Mouse (Mus musculus): Measurements from ENCODE around the gene Olfr214. TPM values are rescaled to one million over a fixed set of nuclear protein-coding genes. Genes with fewer than 3 reads are reported as not detected.
"Not testable (repeated sequence)": the region's sequence is repeated elsewhere in the genome, so short reads cannot be mapped to it uniquely, and the experiment has no call there.

Olfr214 gene
- not detected in 2 replicates for polyA plus RNA-seq (2015; fragmentation: Nextera tagmentation; extraction: Ambion mirVana)

DNA sequence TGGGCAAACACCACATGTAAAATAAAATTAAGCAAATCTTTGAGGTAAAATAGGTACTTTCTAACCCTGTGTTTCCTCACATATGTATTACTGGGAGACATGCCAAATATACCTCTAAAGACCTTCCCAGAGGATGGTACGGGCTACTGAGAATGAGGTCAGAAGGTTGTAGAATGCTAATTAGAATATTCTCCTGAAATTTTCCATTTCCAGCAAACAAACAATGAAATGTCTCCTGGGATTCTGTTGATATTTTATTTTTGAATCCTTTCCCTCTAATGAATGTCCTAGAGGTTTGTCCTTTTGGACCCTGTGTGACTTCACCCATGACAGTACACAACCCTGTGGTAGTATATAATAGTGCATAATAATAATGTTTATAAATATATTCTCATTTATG is at the start of gene Olfr214:
Olfr214 (plus strand) TSS at position 301 of the 400 bp plus-strand sequence.
- Histone ChIP-seq H3K4me1 (replicated peaks; ENCODE audit: control insufficient read depth, insufficient read depth) (no peaks in the 10 kb centered on the region), H3K27me3 (ENCODE audit: control insufficient read depth, insufficient read depth, low read length) (no peaks in the 10 kb centered on the region), H3K9me3 (ENCODE audit: control insufficient read depth, low read length) (no peaks in the 10 kb centered on the region), H3K27ac (replicated peaks) (no peak within 1 kb of the TSS), H3K9ac (ENCODE audit: low read length) (no peak within 1 kb of the TSS), H3K36me3 (ENCODE audit: control insufficient read depth, insufficient read depth, low read length) (no peaks in the 10 kb centered on the region), H3K4me2 (replicated peaks; ENCODE audit: low read depth) (no peak within 1 kb of the TSS), H3K4me3 (ENCODE audit: low read depth, low read length) (no peak within 1 kb of the TSS)
- DNase-seq (ENCODE audit: low spot score): no peak
- 67% methylated on average over 1 of the region's 1 CpGs for WGBS
- TF ChIP-seq EP300 (optimal IDR thresholded peaks at IDR 0.05) (no peak), CTCF (IDR thresholded peaks at IDR 0.05; ENCODE audit: low read depth) (no peak)
- ATAC-seq (ENCODE audit: low FRiP score, low TSS enrichment): no peak

DNA sequence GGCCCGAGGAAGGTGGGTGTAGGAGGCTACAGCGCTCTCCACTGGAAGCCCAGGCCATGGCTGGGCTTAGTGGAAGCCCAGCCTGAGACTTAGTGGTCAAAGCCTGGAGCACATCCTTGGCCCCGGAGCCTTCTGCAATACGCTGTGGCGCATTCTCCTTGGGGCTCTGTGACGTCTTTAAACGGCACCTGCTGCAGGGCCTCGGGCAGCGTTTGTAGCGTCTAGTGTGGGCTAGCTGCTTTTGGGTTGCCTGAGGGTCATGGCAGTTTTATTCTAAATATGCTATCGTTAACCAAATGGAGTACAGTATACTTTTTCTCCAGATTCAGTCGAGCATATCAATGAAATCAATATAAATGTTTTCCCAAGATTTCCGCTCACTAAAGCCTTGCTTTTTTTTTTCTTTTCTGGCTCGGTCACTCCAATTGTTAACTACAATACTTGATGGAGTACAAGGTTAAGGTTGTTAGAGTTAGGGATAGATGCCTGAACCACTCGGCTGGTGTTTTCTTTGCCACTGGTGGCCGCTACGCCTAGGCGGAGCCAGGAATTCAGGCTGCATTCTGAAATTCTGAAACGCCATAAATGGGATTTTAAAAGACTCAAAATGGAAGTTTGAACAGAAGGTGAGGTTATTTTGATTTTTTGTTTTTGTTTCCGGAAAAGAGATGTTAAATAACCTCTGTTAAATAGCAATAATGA is 47.6 kb upstream of the Olfr214 start, which contains the start of gene Olfr212:
Olfr212 (plus strand) TSS at position 215 of the 702 bp plus-strand sequence.
- H3K27ac ChIP-seq (replicated peaks); H3K9me3 ChIP-seq (ENCODE audit: control insufficient read depth, low read length); H3K4me1 ChIP-seq (replicated peaks; ENCODE audit: control insufficient read depth, insufficient read depth); H3K4me3 ChIP-seq (ENCODE audit: low read depth, low read length); DNase-seq (ENCODE audit: low spot score); H3K36me3 ChIP-seq (ENCODE audit: control insufficient read depth, insufficient read depth, low read length); H3K4me2 ChIP-seq (replicated peaks; ENCODE audit: low read depth); H3K27me3 ChIP-seq (ENCODE audit: control insufficient read depth, insufficient read depth, low read length); H3K9ac ChIP-seq (ENCODE audit: low read length); ATAC-seq (ENCODE audit: low FRiP score, low TSS enrichment): not testable (repeated sequence)
- WGBS: 90% methylated on average over 17 of the region's 20 CpGs

DNA sequence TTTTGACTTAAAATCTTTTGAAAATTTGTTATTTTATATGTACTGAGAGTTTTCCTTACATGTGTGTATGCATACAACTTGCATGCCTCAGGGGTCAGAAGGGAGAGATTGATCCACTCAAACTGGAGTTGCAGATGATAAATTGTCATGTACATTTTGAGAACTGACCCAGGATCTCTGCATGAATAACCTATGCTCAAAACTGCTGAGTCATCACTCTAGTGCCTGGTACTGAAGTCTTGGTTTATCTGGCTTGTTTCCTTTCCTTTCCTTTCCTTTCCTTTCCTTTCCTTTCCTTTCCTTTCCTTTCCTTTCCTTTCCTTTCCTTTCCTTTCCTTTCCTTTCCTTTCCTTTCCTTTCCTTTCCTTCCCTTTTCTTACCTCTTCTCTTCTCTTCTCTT is 39.2 kb upstream of the Olfr214 start:
- Histone ChIP-seq H3K27ac (replicated peaks) (no peak overlapping the region), H3K27me3 (ENCODE audit: control insufficient read depth, insufficient read depth, low read length) (no peaks in the 10 kb centered on the region), H3K36me3 (ENCODE audit: control insufficient read depth, insufficient read depth, low read length) (no peaks in the 10 kb centered on the region), H3K4me1 (replicated peaks; ENCODE audit: control insufficient read depth, insufficient read depth) (no peaks in the 10 kb centered on the region), H3K4me3 (ENCODE audit: low read depth, low read length) (no peak overlapping the region), H3K9ac (ENCODE audit: low read length) (no peak overlapping the region), H3K9me3 (ENCODE audit: control insufficient read depth, low read length) (no peaks in the 10 kb centered on the region), H3K4me2 (replicated peaks; ENCODE audit: low read depth) (no peak overlapping the region)
- TF ChIP-seq CTCF (IDR thresholded peaks at IDR 0.05; ENCODE audit: low read depth) (no peak), EP300 (optimal IDR thresholded peaks at IDR 0.05) (no peak)
- ATAC-seq (ENCODE audit: low FRiP score, low TSS enrichment) (no peak), DNase-seq (ENCODE audit: low spot score) (no peak)

DNA sequence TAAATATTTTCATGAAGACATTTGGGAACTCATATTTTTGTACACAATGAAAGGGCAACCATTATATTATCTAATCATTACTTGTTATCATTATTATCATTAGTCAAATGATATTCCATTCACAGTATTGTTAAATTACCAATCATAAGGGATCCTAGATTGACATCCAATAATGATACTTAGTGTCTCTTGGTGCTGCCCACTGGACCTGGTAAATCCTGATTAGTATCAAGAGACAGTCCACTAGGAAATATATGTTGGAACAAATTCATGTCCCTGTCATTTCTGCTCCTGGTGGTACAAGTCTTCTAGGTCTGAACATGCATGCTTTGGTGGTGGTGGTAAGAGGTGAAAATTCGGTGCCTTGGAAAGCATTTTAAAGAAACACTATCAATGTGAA is 15.9 kb upstream of the Olfr214 start, which contains the start of gene Olfr213:
Olfr213 (plus strand) TSS at position 301 of the 400 bp plus-strand sequence.
- TF ChIP-seq EP300 (optimal IDR thresholded peaks at IDR 0.05): no peak
- TF ChIP-seq CTCF (IDR thresholded peaks at IDR 0.05; ENCODE audit: low read depth): no peak
- Histone ChIP-seq H3K27me3 (ENCODE audit: control insufficient read depth, insufficient read depth, low read length) (no peaks in the 10 kb centered on the region), H3K27ac (replicated peaks) (no peak within 1 kb of the TSS), H3K9me3 (ENCODE audit: control insufficient read depth, low read length) (no peaks in the 10 kb centered on the region), H3K4me2 (replicated peaks; ENCODE audit: low read depth) (no peak within 1 kb of the TSS), H3K36me3 (ENCODE audit: control insufficient read depth, insufficient read depth, low read length) (no peaks in the 10 kb centered on the region), H3K4me1 (replicated peaks; ENCODE audit: control insufficient read depth, insufficient read depth) (no peaks in the 10 kb centered on the region), H3K4me3 (ENCODE audit: low read depth, low read length) (no peak within 1 kb of the TSS), H3K9ac (ENCODE audit: low read length) (no peak within 1 kb of the TSS)
- WGBS: 76% methylated on average over 1 of the region's 1 CpGs
- DNase-seq (ENCODE audit: low spot score): no peak
- ATAC-seq (ENCODE audit: low FRiP score, low TSS enrichment): no peak

DNA sequence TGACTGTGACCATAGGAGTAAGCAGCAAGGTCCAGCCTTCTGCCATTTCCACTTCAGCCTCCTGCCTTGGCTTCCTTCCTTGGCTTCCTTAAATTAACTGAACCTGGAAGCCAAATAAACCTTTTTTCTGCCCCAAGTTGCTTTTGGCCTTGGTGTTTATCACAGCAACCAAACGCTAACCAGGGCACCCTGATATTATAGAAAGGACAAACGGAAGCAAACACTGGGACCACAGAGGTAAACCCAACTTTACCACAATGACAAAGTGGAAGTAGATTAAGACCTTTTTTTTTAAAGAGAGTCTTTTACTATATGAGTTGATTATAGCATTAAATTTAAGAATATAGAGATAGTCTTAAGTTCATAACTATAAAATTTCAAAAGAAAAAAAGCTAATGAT is 11.5 kb upstream of the Olfr214 start:
- no peaks in the 10 kb centered on the region for H3K9me3 ChIP-seq (ENCODE audit: control insufficient read depth, low read length)
- TF ChIP-seq CTCF (IDR thresholded peaks at IDR 0.05; ENCODE audit: low read depth) (no peak), EP300 (optimal IDR thresholded peaks at IDR 0.05) (no peak)
- H3K36me3 ChIP-seq (ENCODE audit: control insufficient read depth, insufficient read depth, low read length): no peaks in the 10 kb centered on the region
- H3K27me3 ChIP-seq (ENCODE audit: control insufficient read depth, insufficient read depth, low read length): no peaks in the 10 kb centered on the region
- DNase-seq (ENCODE audit: low spot score): no peak
- no peaks in the 10 kb centered on the region for H3K4me1 ChIP-seq (replicated peaks; ENCODE audit: control insufficient read depth, insufficient read depth)
- ATAC-seq (ENCODE audit: low FRiP score, low TSS enrichment): no peak
- no peak overlapping the region for H3K9ac ChIP-seq (ENCODE audit: low read length)
- no peak overlapping the region for H3K4me2 ChIP-seq (replicated peaks; ENCODE audit: low read depth)
- 88% methylated on average over 2 of the region's 2 CpGs for WGBS
- no peak overlapping the region for H3K4me3 ChIP-seq (ENCODE audit: low read depth, low read length)
- no peak overlapping the region for H3K27ac ChIP-seq (replicated peaks)

DNA sequence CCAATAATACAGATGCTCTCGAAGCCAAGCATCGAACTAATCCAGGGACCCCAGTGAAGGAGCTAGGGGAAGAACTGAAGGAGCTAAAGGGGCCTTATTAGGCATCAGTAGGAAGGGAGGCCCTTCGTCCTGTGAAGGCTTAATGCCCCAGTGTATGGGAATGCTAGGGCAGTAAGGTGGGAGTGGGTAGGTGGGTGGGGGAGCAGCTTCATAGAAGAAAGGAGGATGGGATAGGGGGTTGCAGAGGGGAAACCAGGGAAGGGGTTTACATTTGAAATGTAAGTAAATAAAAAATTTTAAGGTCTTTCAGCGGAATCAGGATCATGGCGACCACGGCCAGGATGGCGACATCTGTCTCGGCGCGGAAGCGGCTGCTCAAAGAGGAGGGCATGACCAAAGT is 3.2 kb upstream of the Olfr214 start, which contains the start of gene Gm5580:
Gm5580 (plus strand) TSS at position 301 of the 400 bp plus-strand sequence.
- WGBS: 93% methylated on average over 11 of the region's 11 CpGs
- not testable (repeated sequence) for H3K4me3 ChIP-seq (ENCODE audit: low read depth, low read length); H3K36me3 ChIP-seq (ENCODE audit: control insufficient read depth, insufficient read depth, low read length); DNase-seq (ENCODE audit: low spot score); H3K9ac ChIP-seq (ENCODE audit: low read length); H3K4me2 ChIP-seq (replicated peaks; ENCODE audit: low read depth); H3K27me3 ChIP-seq (ENCODE audit: control insufficient read depth, insufficient read depth, low read length); H3K4me1 ChIP-seq (replicated peaks; ENCODE audit: control insufficient read depth, insufficient read depth); H3K27ac ChIP-seq (replicated peaks); ATAC-seq (ENCODE audit: low FRiP score, low TSS enrichment); H3K9me3 ChIP-seq (ENCODE audit: control insufficient read depth, low read length)
